ENCODE assay signal across 8 mouse cellular contexts in genomic region chr16:96151551-96151950, GRCm38 (mm10). TPM values are rescaled to one million over a fixed set of nuclear protein-coding genes. Genes with fewer than 3 reads are reported as not detected.
DNase-seq lines count a peak whose midpoint lies in the region; ATAC-seq and TF ChIP-seq lines count a peak whose summit lies in the region.

No protein-coding gene starts in this region.

- H3K9ac ChIP-seq in limb, embryonic 11.5 days (ENCODE audit: low read length), result no peak overlapping the region
- no peak overlapping the region for H3K9ac ChIP-seq in midbrain, embryonic 13.5 days (replicated peaks)

- no peak overlapping the region for H3K27ac ChIP-seq in limb, embryonic 11.5 days (replicated peaks; ENCODE audit: low read depth, low read length)
- H3K27ac ChIP-seq in midbrain, embryonic 13.5 days, result no peak overlapping the region
- H3K27ac ChIP-seq in spleen, adult 2 months (ENCODE audit: insufficient read depth, low read length), result no peak overlapping the region

- peak; percentile 28; the same call in 1 of the 2 replicates for ATAC-seq in limb, embryonic 11.5 days (ENCODE audit: insufficient number of reproducible peaks, low FRiP score, low TSS enrichment, low read depth)
- peak; percentile 55 for ATAC-seq in midbrain, embryonic 13.5 days

- H3K4me3 ChIP-seq in limb, embryonic 11.5 days (ENCODE audit: low read depth, low read length), result no peak overlapping the region
- H3K4me3 ChIP-seq in midbrain, embryonic 13.5 days (replicated peaks), result no peak overlapping the region
- H3K4me3 ChIP-seq in spleen, adult 2 months (ENCODE audit: extremely low read depth, insufficient read depth, insufficient read length), result no peak overlapping the region

- peak; percentile 93 for TF ChIP-seq CTCF in spleen, adult 2 months (IDR thresholded peaks at IDR 0.05; ENCODE audit: extremely low read depth, insufficient read depth, insufficient read length, insufficient replicate concordance)

- no peak overlapping the region for H3K4me2 ChIP-seq in limb, embryonic 11.5 days (ENCODE audit: low read depth, severe bottlenecking)
- H3K4me2 ChIP-seq in midbrain, embryonic 13.5 days (replicated peaks), result no peak overlapping the region

- WGBS in limb, embryonic 11.5 days, result 21% methylated on average over 9 of the region's 9 CpGs
- 29% methylated on average over 9 of the region's 9 CpGs for WGBS in midbrain, embryonic 13.5 days
- 37% methylated on average over 9 of the region's 9 CpGs for WGBS in spleen, adult 2 months

- no peak for TF ChIP-seq POLR2A in spleen, adult 2 months (IDR thresholded peaks at IDR 0.05; ENCODE audit: low read depth, low read length)

- H3K9me3 ChIP-seq in limb, embryonic 11.5 days (ENCODE audit: control insufficient read depth, low read length), result no peaks in the 10 kb centered on the region
- H3K9me3 ChIP-seq in midbrain, embryonic 13.5 days, result no peaks in the 10 kb centered on the region

- H3K4me1 ChIP-seq in limb, embryonic 11.5 days (ENCODE audit: control insufficient read depth, insufficient read depth, low read length), result no peaks in the 10 kb centered on the region
- H3K4me1 ChIP-seq in midbrain, embryonic 13.5 days (replicated peaks), result peaks cover 17% of the 10 kb centered on the region
- H3K4me1 ChIP-seq in spleen, adult 2 months (ENCODE audit: control insufficient read depth, insufficient read depth, insufficient read length), result no peaks in the 10 kb centered on the region

- no peaks in the 10 kb centered on the region for H3K27me3 ChIP-seq in limb, embryonic 11.5 days (ENCODE audit: control insufficient read depth, insufficient read depth, low read length)
- H3K27me3 ChIP-seq in midbrain, embryonic 13.5 days, result no peaks in the 10 kb centered on the region
- H3K27me3 ChIP-seq in spleen, adult 2 months (ENCODE audit: control insufficient read depth, insufficient read depth, low read length), result no peaks in the 10 kb centered on the region

- 0 out of 2 replicates have a peak, but pooled peaks cover 2% of the 10 kb centered on the region for H3K36me3 ChIP-seq in limb, embryonic 11.5 days (ENCODE audit: control insufficient read depth, insufficient read depth, low read length)
- peaks cover 44% of the 10 kb centered on the region for H3K36me3 ChIP-seq in midbrain, embryonic 13.5 days
- H3K36me3 ChIP-seq in spleen, adult 2 months (ENCODE audit: control insufficient read depth, insufficient read depth, low read length), result no peaks in the 10 kb centered on the region

- DNase-seq in adrenal gland, adult (ENCODE audit: inconsistent age in 2 of 2, low spot score in 1 of 2), result peak; percentile 80 to 90
- no peak for DNase-seq in adrenal gland, adult 8-10 months
- DNase-seq in cerebellum, postnatal 25 days, result peak; percentile 88 to 94
- peak; percentile 88 for DNase-seq in gastrocnemius, postnatal 10 days
- DNase-seq in induced T-regulatory cell, adult 2 months (ENCODE audit: low read depth), result peak; percentile 76
- peak; percentile 88 for DNase-seq in limb, embryonic 11.5 days (ENCODE audit: low spot score)
- DNase-seq in spleen, adult 2 months (ENCODE audit: low read depth in 1 of 2, low spot score in 2 of 2), result peak; percentile 17 to 67

RNA-seq across cellular contexts. Expression of gene Wrb, which starts 6.3 kb away (rescaled TPM):
- total RNA-seq in adrenal gland, adult 8-10 months (2022), result 10 to 100 TPM; 38.4 to 50.7 (median 45.8) TPM
- total RNA-seq in gastrocnemius, postnatal 10 days (2021), result 10 to 100 TPM in 1 of 2 experiments, 1 to 10 TPM in 1; 9.6 to 12.1 TPM
- polyA plus RNA-seq in limb, embryonic 11.5 days (2014; fragmentation: Nextera tagmentation; extraction: Ambion mirVana), result 74.0 and 75.7 TPM in 2 replicates
- polyA plus RNA-seq in midbrain, embryonic 13.5 days (2015; fragmentation: Nextera tagmentation; extraction: Ambion mirVana), result 167 and 171 TPM in 2 replicates
- 28.4 and 38.1 TPM in 2 replicates for polyA plus RNA-seq in spleen, adult 2 months (2012; rRNA removed)

RNA-seq across cellular contexts. Expression of gene Hmgn1, which starts 24.0 kb away (rescaled TPM):
- 100 to 1,000 TPM; 154 to 239 (median 191) TPM for total RNA-seq in adrenal gland, adult 8-10 months (2022)
- 100 to 1,000 TPM in 1 of 2 experiments, 10 to 100 TPM in 1; 89.4 to 103 TPM for total RNA-seq in gastrocnemius, postnatal 10 days (2021)
- polyA plus RNA-seq in limb, embryonic 11.5 days (2014; fragmentation: Nextera tagmentation; extraction: Ambion mirVana), result 1,125 and 1,150 TPM in 2 replicates
- polyA plus RNA-seq in midbrain, embryonic 13.5 days (2015; fragmentation: Nextera tagmentation; extraction: Ambion mirVana), result 509 and 559 TPM in 2 replicates
- polyA plus RNA-seq in spleen, adult 2 months (2012; rRNA removed), result 19.0 and 19.9 TPM in 2 replicates

RNA-seq across cellular contexts. Expression of gene Lca5l, which starts 40.5 kb away (rescaled TPM):
- 1 to 10 TPM; 2.0 to 5.5 (median 2.9) TPM for total RNA-seq in adrenal gland, adult 8-10 months (2022)
- total RNA-seq in gastrocnemius, postnatal 10 days (2021), result 1 to 10 TPM; 1.2 to 1.5 TPM
- polyA plus RNA-seq in limb, embryonic 11.5 days (2014; fragmentation: Nextera tagmentation; extraction: Ambion mirVana), result 1.1 and 1.3 TPM in 2 replicates
- 1.6 and 1.8 TPM in 2 replicates for polyA plus RNA-seq in midbrain, embryonic 13.5 days (2015; fragmentation: Nextera tagmentation; extraction: Ambion mirVana)
- 0.09 and 0.14 TPM in 2 replicates for polyA plus RNA-seq in spleen, adult 2 months (2012; rRNA removed)

RNA-seq across cellular contexts. Expression of gene Sh3bgr, which starts 48.7 kb away (rescaled TPM):
- total RNA-seq in adrenal gland, adult 8-10 months (2022), result 10 to 100 TPM; 17.2 to 37.2 (median 31.4) TPM
- 100 to 1,000 TPM; 810 to 907 TPM for total RNA-seq in gastrocnemius, postnatal 10 days (2021)
- polyA plus RNA-seq in limb, embryonic 11.5 days (2014; fragmentation: Nextera tagmentation; extraction: Ambion mirVana), result 1.5 and 1.9 TPM in 2 replicates
- polyA plus RNA-seq in midbrain, embryonic 13.5 days (2015; fragmentation: Nextera tagmentation; extraction: Ambion mirVana), result 1.3 and 1.7 TPM in 2 replicates
- polyA plus RNA-seq in spleen, adult 2 months (2012; rRNA removed), result 1.2 and 1.9 TPM in 2 replicates

Comparison
In these comparisons a context has a peak if more than half of its experiments do, and no peak if none do; other contexts are left out.
1. RNA of gene Hmgn1, which starts 24.0 kb away (polyA plus RNA-seq): 1,125 to 1,150 TPM in limb, embryonic 11.5 days and 509 to 559 TPM in midbrain, embryonic 13.5 days; 19.0 to 19.9 TPM in spleen, adult 2 months; every median in the first group is over 10 times any median in the second.